Mouse (Mus musculus) gastrocnemius, adult 18-20 months (tissue): ENCODE data around the gene Xrcc1. TPM values are rescaled to one million over a fixed set of nuclear protein-coding genes. Genes with fewer than 3 reads are reported as not detected.
A peak's percentile ranks its signal among the peaks of the same experiment; 100 is the strongest.
"Not testable (repeated sequence)": the region's sequence is repeated elsewhere in the genome, so short reads cannot be mapped to it uniquely, and the experiment has no call there.

Experiments used
- DNase-seq: peaks from one replicate; pipeline ENCODE4 v3.0.0; 2021; ENCODE audit warnings: low spot score
- long read RNA-seq, 2 experiments: library from polyadenylated mRNA; stranded (forward); transcript quantifications; one replicate each; pipeline ENCODE4 v2.0.0; 2021
- total RNA-seq, 2 experiments: library from RNA; stranded (reverse); gene quantifications; 2 replicates each; pipeline ENCODE4 v1.2.3; 2021

Xrcc1 gene
- 10 to 100 TPM; 16.5 to 20.1 TPM for total RNA-seq
- long read RNA-seq, experiment 1, transcript Xrcc1-201 (17 exons, 2,155 nt), result major isoform, 22 of 24 reads
- long read RNA-seq, experiment 1, partial matches to known transcripts, result 1 of 24 reads
- long read RNA-seq, experiment 1, other reads (novel, unspliced or antisense), result 1 of 24 reads
- long read RNA-seq, experiment 2, transcript Xrcc1-201 (17 exons, 2,155 nt), result major isoform, 19 of 22 reads
- long read RNA-seq, experiment 2, partial matches to known transcripts, result 1 of 22 reads
- long read RNA-seq, experiment 2, other reads (novel, unspliced or antisense), result 1 of 22 reads

DNA sequence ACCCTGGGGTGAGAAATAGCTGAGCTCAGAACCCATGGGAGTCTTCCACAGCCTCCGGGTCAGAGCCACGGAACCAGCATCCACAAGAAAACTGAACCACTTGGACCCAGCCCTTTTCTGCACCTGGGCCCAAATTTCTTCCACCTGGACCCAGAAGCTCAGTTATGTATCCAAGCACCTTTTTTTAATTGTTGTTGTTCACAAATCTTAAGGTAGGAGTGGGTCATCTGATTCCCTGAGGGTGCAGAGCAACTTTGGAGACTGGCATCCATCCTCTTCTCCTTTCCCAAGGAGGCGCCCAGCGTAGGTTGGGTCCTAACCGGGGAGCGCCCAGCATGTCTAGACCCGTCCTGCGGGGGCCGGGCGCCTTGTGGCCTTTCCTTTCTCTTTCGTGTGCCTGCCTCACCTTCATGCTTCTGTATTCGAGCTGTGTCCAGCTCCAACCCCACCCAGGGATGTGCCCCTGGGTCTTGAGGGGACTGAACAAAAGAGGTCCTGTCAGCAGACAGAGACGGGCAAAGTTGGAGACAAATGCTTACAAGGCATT is at the start of gene Xrcc1, which contains the start of gene Pinlyp:
Xrcc1 (plus strand) TSS at position 222 of the 547 bp plus-strand sequence.
Pinlyp (minus strand) TSS at position 51 of the 547 bp plus-strand sequence.
- no peak for DNase-seq

DNA sequence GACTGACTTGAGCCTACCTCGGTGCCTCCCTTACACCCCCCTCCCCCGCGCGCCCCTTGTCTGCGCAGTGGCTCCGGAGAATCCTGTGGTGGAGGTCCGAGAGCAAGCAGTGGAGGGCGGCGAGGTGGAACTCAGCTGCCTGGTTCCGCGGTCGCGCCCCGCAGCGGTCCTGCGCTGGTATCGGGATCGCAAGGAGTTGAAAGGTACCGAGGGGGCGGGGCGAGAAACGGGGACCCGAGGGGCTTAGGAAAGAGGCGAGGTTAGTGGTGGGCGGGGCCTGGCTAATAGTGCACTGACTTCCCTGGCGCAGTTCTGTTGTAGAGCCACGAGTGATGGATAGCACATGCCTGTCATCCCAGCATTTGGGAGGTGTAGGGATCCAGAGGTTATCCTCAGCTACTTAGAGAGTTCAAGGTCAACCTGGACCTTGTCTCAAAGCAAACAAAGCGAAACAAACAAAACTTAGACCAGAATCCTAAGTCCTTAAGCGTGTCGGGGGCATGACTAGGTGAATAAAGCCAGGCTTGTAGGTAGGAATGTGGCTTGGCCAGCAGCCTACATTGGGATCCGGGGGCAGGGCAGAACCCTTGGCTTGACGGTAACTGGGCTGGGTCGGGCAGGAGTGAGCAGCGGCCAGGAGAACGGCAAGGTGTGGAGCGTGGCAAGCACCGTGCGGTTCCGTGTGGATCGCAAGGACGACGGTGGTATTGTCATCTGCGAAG is 46.1 kb upstream of the Xrcc1 start:
- DNase-seq, result no peak

DNA sequence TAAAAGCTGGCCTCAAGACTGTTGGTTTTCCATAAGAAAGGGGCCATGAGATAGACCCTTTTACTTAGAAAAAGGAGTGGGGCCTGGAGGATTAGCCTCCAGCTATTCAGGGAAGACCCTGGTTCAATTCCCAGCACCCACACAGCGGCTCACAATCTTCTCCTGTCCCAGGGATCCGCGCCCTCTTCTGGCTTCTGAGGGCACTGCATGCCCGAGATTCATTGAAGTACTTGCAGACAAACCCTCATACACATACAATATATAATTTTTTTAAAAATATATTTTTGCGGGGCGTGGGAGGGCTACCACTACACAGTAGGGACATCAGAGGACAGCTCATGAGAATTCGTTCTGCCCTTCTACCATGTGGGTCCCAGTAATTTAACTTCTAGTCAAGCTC is 45.2 kb upstream of the Xrcc1 start:
- no peak for DNase-seq

DNA sequence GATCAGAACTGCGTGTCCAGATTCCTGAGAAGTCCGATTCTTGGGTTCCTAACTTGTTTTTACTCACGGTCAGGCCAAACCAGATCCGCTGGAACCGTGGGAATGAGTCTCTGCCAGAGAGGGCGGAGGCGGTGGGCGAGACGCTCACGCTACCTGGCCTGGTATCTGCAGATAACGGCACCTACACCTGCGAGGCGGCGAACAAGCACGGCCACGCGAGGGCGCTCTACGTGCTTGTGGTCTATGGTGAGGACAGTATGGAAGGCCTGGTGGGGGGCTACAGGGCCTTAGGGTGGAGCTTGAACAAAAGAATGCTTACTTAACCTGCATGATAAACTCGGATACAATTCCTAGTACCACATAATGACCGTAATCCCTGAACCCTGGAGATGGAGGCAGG is 44.6 kb upstream of the Xrcc1 start:
- DNase-seq, result no peak

DNA sequence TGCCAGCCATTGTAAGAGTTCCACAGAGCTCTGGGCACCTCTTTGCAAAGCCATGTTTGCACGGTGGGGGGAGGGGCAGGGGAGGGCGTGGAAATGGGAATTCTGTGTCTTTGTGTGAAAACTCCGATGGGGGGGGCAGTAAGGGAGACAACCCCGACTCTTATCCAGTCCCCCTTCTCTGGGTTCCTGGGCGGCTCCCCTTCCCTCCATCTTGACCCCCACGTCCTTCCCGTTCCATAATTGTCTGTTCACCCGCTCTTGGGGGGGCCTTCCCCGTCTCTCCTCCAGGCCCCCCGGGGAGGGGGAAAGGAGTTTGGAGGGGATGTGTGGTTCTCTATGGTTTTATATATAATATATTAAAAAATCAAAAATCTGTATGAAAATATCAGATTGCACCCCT is 42.1 kb upstream of the Xrcc1 start:
- no peak for DNase-seq

DNA sequence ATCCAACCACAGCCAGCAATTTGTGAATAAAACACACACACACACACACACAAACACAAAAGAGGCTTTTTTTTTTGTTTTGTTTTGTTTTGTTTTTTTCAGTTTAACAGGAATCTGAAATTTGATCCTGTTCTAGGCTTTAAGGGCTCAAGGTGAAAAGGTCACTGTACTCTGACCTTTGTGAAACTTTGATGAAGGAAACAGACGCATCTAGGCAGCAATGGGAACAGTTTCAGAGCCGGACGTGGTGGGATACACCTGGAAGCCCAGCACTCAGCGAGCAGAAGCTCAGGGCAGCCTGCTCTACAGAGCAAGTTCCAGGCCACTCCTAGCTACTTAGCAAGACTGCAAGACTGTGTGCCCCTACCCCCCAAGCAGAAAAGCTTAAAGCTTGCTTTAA is 41.2 kb upstream of the Xrcc1 start:
- DNase-seq, result no peak

DNA sequence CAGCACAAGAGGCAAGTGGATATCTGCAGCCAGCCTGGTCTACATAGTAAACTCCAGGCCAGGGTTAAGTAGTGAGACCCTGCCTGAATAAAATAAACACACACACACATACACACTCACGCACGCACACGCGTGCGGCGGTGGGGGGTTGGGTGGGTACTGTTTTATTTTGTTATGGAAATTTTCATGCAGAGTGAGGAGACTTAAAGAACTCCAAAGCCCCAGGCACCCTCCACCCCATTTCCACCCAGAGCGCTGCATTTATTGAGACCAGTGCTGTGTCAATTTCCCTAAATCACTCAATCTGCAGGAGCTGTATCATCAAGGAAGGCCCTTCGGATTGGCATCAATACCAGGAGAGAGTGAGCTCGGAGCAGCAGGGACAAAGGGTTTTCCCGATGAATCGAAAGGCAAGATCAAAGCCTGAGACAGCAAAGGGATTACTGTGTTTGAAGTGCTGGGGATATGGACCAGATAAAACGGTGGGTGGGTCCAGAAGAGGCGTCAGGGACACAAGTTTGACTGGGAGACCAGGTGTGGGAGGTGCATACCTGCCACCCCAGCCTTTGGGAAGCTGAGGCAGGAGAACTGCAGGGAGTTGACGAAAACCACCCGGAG is 40.5 kb upstream of the Xrcc1 start:
- no peak for DNase-seq

DNA sequence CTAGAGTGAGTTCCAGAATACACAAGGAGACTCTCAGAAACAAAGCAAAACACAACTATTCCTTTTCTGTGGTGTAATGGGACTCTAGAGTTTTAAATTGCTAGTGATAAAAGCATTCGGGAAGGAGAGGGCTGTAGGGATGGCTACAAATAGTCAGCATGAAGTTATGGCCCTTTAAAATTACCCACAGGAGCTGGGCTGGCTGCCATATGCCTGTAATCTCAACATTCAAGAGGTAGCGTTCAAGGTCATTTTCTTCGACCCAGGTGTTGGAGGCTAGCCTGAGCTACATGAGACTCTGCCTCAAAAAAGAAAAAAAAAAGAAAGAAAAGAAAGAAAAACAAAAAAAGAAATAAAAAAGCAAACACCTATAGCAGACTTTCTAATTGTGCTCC is 40.0 kb upstream of the Xrcc1 start:
- no peak for DNase-seq

DNA sequence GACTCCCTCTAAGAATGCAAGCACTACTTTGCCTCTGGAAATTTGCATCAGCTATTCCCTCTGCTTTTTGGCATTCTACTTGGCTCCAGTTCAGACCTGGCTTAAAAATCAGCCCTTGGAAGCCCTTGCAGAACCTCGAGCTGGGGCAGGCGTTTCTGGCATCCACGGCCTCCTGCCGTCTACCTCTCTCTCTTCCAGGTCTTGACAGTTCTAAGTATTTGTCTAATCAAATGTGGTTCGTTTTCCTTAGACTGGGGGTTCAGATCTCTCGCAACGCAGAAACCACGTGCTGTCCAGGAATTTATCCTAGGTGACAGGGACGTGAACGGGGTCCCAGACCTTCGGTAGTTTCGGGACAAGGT is 39.6 kb upstream of the Xrcc1 start:
- peak; percentile 44 for DNase-seq

DNA sequence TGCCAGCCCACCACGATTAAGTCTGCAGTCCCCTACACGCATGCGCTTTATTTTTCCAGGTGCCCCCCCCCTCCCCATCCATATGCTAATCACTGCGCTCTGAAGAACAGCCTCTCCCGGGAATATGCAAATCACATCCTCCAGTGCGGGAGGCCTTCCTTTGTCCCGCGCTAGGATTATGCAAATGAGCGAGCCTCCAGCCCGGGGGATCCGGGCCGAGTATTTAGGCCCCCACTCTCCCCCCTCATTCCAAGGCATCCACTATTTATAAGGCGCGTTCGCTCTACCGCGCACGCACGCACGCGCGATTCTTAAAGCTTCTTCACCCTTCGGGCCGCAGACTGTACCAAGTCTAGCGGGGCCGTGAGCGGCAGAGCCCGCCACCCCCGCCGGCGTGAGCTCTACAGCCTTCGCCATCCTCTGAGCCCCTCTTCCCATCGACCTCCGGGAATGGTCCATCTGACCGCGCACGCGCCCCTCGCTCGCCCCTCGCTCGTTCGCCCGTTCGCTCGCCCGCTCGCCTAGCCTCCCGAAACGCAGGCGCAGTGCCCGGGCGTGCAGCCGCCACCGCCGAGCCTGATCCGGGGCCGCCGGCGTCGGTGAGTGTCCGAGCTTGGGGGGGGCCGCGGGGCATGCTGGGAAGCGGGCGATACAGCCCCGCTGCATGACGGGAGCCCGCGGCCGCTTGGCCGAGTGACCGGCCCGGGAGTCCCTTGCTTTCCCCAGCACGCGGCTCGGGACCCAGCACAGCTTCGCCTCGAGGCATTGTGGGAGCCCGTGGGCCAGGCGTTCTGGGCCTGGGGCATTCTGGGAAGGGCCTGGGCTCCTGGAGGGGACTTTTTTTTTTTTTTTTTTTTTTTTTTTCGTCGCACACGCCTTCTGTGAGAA is 39.0 kb upstream of the Xrcc1 start, which contains the start of gene Zfp428:
Zfp428 (plus strand) TSS at position 169 of the 888 bp plus-strand sequence.
- DNase-seq, result peak; percentile 86

DNA sequence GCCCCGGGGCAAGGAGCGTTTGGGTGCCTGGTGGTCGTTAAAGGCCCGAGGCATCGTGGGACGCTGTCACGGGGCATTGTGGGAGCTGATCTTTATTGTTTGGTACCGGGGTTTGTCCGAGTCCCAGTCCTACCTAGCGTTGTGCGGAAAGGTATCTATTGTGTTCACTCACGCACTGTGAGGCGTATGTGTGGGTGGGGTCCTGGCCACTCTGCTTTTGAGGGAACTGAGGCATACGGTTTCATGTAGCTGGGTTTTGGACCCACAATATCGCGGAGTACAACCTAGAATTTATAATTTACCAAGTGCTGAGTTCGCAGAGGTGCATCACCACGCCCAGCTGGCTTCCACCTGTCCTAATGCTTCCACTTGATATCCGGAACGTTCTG is 38.4 kb upstream of the Xrcc1 start:
- DNase-seq, result no peak

DNA sequence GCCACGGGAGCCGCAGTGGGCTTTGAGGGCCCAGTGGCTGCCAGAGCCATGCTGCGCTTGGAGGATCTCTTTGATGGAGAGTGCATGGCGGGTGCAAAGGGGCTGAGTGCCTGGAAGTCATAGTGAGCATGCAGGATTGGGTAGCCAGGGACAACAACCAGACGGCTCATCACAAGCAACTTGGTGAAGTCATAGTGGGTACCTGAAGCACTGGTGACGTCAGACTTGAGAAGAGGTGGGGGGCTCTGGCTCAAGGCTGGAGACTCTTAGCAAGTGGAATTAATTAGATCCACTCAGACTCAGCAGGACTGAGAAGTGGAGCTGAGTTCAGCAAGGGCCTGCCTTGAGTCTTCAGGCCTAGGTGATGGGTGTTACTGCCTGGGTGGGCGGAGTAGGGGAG is 33.7 kb upstream of the Xrcc1 start, which contains the start of gene AC161166.1:
AC161166.1 (minus strand) TSS at position 101 of the 400 bp plus-strand sequence.
- DNase-seq, result no peak

DNA sequence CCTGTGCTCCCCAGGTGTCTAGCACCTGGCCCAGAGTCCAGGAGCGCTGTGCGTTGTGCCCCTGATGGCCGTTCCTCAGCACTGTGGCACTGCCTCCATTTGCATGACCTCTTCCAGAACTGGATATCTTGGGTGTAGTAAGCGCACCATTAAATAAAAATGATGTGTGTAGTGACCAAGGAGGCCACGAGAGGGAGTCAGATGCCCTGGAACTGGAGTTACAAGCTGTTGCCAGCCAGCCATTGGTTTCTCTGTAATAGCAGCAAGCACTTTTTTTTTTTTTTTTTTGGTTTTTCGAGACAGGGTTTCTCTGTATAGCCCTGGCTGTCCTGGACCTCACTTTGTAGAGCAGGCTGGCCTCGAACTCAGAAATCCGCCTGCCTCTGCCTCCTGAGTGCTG is 29.8 kb upstream of the Xrcc1 start:
- not testable (repeated sequence) for DNase-seq

DNA sequence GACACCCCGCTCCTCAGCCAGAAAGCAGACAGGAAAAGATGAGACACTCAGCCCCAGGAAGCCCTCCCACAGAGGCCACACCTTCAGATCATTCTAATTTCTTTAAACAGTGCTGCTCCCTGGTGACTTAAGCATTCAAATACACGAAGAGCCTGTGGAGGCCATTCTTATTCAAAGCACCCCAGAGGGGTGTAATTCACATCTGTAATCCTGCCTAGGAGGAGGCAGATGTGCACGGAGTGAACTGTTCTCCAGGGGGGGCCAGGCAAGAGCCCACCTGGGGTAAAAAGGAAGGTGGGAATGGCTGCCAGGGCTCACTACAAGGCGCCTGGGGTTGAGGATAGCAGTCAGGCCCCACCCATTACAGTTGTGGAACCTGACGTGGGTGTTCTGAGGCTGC is 29.0 kb upstream of the Xrcc1 start:
- no peak for DNase-seq

DNA sequence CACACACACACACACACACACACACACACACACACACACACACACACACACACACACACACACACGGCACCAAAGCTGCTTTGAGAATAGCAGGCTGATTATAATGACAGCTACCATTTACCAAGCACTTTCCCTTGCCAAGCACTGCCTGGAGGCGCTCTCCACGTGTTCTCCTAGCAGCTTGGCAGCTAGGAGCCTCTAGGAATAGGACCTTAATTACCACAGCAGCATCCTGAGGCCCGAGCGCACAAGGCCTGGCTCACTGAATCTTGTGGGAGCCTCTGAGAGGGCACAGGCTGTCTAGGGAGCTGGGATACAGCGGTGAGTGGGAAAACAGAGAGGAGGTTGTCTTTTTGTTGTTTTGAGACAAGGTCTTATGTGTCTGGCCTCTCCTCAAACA is 28.4 kb upstream of the Xrcc1 start:
- DNase-seq, result no peak

DNA sequence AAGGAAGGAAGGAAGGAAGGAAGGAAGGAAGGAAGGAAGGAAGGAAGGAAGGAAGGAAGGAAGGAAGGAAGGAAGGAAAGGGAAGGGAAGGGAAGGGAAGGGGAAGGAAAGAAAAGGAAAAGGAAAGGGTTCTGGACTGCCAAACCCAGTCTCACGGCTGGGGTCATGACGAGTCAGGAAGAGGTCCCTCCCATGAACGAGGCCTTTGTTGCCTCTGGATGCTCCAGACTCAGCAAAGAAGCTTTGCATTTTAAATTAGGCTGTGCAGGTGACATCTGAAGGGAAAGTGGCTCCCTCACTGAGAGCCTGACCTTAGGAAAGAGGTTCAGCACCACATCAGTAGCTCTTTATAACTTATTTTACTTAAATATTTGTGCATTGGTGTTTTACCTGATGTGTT is 27.0 kb upstream of the Xrcc1 start:
- no peak for DNase-seq

DNA sequence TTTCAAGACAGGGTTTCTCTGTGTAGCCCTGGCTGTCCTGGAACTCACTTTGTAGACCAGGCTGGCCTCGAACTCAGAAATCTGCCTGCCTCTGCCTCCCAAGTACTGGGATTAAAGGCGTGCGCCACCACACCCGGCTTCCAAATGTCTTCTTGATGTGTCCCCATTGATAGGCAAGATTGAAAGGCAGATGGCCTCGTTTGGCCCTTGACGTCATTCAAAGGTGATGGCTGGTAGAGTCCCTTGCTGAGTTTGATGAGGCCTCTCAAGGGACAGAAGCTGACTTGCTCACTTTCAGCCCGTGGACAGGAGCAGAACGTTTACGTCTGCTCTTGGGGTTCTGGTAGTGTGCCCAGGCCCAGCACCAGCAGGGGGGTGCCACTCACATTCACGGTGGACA is 26.0 kb upstream of the Xrcc1 start:
- DNase-seq, result not testable (repeated sequence)

DNA sequence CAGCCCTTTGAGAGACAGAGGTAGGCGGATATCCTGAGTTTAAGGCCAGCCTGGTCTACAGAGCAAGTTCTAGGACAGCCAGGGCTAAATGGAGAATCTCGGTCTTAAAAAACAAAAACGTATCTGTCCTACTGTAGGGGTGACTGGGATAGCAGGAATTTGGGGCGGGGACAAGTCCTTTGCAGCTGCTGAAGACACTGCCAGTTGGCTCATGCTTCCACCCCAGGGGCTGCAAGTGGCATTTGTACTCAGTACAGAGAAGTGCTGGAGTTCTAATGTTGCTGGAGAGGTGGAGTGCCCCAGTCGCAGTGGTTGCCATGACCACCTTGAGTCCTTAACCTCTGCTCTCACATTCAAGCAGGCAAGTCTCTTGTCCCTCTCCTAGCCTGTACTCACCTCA is 23.3 kb upstream of the Xrcc1 start:
- no peak for DNase-seq

DNA sequence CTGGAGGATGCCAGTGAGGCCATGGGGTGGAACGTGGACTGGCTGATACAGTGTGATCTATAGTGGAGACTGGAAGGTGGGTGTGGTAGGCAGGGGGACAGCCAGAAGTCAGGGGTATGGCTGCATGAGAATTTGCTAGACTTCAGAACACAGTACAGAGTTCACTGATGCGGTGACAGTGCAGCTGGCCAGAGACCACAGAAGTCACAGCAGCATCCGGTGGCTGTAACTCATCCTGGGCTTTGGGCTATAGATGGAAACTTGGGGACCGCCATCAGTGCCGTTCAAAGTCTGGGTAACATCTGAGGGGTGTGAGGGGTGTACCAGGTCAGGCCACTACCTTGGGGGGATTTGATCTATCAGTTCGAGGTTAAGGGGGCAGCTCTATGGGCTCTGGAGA is 22.4 kb upstream of the Xrcc1 start:
- no peak for DNase-seq

DNA sequence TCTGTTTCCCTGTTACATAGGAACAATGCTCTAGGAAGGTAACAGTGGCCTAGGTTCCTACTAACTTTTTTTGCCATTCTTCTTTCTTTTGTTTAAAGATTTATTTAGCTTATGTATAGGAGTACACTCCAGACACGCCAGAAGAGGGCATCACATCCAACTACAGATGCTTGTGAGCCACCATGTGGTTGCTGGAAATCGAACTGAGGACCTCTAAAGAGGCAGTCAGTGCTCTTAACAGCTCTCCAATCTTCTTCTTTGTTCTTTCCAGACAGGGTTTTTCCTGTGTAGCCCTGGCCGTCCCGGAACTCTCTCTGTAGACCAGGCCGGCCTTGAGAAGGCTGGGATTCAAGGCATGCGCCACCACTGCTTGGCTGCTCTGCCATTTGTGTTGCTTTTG is 21.1 kb upstream of the Xrcc1 start:
- no peak for DNase-seq

DNA sequence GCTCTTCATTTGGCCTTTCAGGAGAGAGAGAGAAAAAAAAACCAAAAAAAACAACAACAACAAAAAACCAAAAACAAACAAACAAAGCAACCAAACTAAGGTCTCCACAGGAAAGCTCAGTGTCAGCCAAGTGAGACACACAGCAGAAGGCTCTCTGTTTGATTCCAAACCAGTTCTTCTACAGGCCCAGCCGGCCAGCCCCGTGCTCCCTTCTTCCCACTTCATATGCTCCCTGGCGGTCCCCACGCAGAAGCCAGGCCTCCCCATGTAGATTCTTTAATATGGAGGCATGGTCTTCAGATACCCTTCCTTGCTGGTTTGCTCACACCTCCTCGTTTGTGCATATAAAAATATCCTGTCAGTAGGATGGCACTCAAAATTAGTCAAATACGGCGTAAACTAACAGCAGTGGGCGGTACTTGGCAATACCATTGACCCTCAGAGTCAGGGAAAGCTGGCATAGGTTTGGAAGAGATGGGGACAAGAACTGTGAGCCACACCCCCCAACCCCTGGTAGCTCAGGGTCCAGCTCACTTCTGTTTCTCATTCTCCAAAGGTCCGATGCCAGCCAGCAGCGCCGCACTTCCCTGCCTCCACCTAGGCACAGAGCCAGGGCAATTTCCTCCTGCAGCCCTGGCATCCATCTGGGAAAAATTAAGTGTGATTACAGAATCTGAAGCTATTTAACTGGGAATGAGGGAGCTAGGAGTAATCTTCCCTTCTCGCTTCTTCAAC is 20.2 kb upstream of the Xrcc1 start:
- no peak for DNase-seq
